Mouse (Mus musculus) intestine, embryonic 16.5 days (tissue): ENCODE measurements around the gene Pofut1. TPM values are rescaled to one million over a fixed set of nuclear protein-coding genes. Genes with fewer than 3 reads are reported as not detected.

ENCODE experiments used
- ATAC-seq: fragments of 200-750 bp; cut with Nextera tagmentation; 2 replicates; pipeline ENCODE4 v1.8.0; 2017; ENCODE audit warnings: moderate TSS enrichment, moderate library complexity
- H3K27ac ChIP-seq: fragments of 300-500 bp; sonication (generic); 2 replicates; pipeline ENCODE4 v1.5.1; 2014; ENCODE audit warnings: mild to moderate bottlenecking, low read length
- H3K27me3 ChIP-seq: fragments of 300-500 bp; sonication (generic); replicated peaks from 2 replicates; pipeline ENCODE4 v1.6.1; 2014; ENCODE audit warnings: low read length, control low read depth, mixed read lengths; ENCODE audit not compliant: control insufficient read depth, insufficient read depth
- H3K36me3 ChIP-seq: fragments of 300-500 bp; sonication (generic); 2 replicates; pipeline ENCODE4 v1.6.1; 2014; ENCODE audit warnings: low read length, control low read depth; ENCODE audit not compliant: control insufficient read depth, insufficient read depth
- H3K4me1 ChIP-seq: fragments of 300-500 bp; sonication (generic); 2 replicates; pipeline ENCODE4 v1.6.1; 2014; ENCODE audit warnings: low read length, control low read depth, mixed read lengths; ENCODE audit not compliant: control insufficient read depth, insufficient read depth
- H3K4me2 ChIP-seq: fragments of 300-500 bp; sonication (generic); 2 replicates; pipeline ENCODE4 v1.6.1; 2014; ENCODE audit warnings: low read depth, low read length, control low read depth
- H3K4me3 ChIP-seq: fragments of 300-500 bp; sonication (generic); 2 replicates; pipeline ENCODE4 v1.5.1; 2014; ENCODE audit warnings: mild to moderate bottlenecking, low read length
- H3K9ac ChIP-seq: fragments of 300-500 bp; sonication (generic); 2 replicates; pipeline ENCODE4 v1.6.1; 2014; ENCODE audit warnings: low read depth, low read length
- H3K9me3 ChIP-seq: fragments of 300-500 bp; sonication (generic); 2 replicates; pipeline ENCODE4 v1.6.1; 2016; ENCODE audit warnings: low read length, control low read depth; ENCODE audit not compliant: control insufficient read depth
- WGBS: fragments of 180-500 bp; shearing (Covaris S2); extraction: QIAGEN DNeasy Blood & Tissue Kit; methylation state at CpG from one replicate; pipeline ENCODE4 v1.1.7; 2014; 5-methylcytosine and 5-hydroxymethylcytosine counted together
- polyA plus RNA-seq: library from polyadenylated mRNA; unstranded; fragments of >200 nt; fragmentation: Nextera tagmentation; extraction: Ambion mirVana; gene quantifications from 2 replicates; pipeline ENCODE4 v1.2.1, GENCODE M21; 2015

Pofut1 gene
- polyA plus RNA-seq, 1 experiment from 2014 or later = 13.3 TPM

- no peak overlapping the region for H3K4me2 ChIP-seq
- peak overlapping the region; percentile 39 for H3K27ac ChIP-seq
- WGBS = 62% methylated on average over 6 of the region's 6 CpGs
- H3K9me3 ChIP-seq = no peaks in the 10 kb centered on the region
- H3K27me3 ChIP-seq = no peaks in the 10 kb centered on the region
- no peak for ATAC-seq
- H3K4me1 ChIP-seq = peaks cover 3% of the 10 kb centered on the region; the same call in 1 of the 2 replicates
- H3K4me3 ChIP-seq = no peak overlapping the region
- H3K9ac ChIP-seq = no peak overlapping the region
- H3K36me3 ChIP-seq = no peaks in the 10 kb centered on the region
These were observed 26.5 kb upstream of the Pofut1 start for GRCm38 (mm10) chr2:153214771-153215259.

GRCm38 (mm10) chr2:153215421-153215820, 25.9 kb upstream of the Pofut1 start:
- H3K4me3 ChIP-seq = no peak overlapping the region
- no peak overlapping the region for H3K9ac ChIP-seq
- no peaks in the 10 kb centered on the region for H3K27me3 ChIP-seq
- ATAC-seq = no peak
- H3K4me2 ChIP-seq = no peak overlapping the region
- H3K27ac ChIP-seq = peak overlapping the region; percentile 39; the same call in 1 of the 2 replicates
- no peaks in the 10 kb centered on the region for H3K9me3 ChIP-seq
- WGBS = 89% methylated on average over 4 of the region's 4 CpGs
- peaks cover 3% of the 10 kb centered on the region; the same call in 1 of the 2 replicates for H3K4me1 ChIP-seq
- no peaks in the 10 kb centered on the region for H3K36me3 ChIP-seq

- no peaks in the 10 kb centered on the region for H3K9me3 ChIP-seq
- 67% methylated on average over 10 of the region's 10 CpGs for WGBS
- peaks cover 3% of the 10 kb centered on the region; the same call in 1 of the 2 replicates for H3K4me1 ChIP-seq
- ATAC-seq = peak; percentile 72
- peak overlapping the region; percentile 43; the same call in 1 of the 2 replicates for H3K9ac ChIP-seq
- peak overlapping the region; percentile 94 for H3K27ac ChIP-seq
- no peaks in the 10 kb centered on the region for H3K36me3 ChIP-seq
- no peak overlapping the region; the same call in 1 of the 2 replicates for H3K4me2 ChIP-seq
- no peaks in the 10 kb centered on the region for H3K27me3 ChIP-seq
- H3K4me3 ChIP-seq = no peak overlapping the region
These were observed 23.4 kb upstream of the Pofut1 start for GRCm38 (mm10) chr2:153217826-153218340.

DNA sequence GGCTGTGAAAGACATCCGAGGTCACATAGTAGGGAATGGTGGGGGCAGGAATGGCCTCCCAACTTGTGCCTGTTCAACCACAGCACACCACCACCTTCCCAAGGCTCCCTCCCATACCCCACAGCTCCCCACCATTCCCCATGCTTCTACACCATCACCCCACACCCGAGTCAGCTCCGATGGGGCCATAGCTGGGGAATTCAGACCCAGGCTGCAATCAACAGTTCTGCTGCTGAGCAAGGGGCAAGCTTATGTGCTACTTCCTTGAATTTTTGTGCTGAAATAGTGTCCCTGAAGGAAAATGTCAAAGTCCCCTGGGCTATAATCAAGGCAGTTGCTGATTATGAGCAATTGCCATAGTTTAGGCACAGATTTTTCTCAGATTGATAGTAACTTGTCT, 22.8 kb upstream of the Pofut1 start:
- Histone ChIP-seq H3K4me2 (no peak overlapping the region; the same call in 1 of the 2 replicates), H3K4me3 (no peak overlapping the region), H3K27ac (peak overlapping the region; percentile 94), H3K9me3 (no peaks in the 10 kb centered on the region), H3K4me1 (peaks cover 3% of the 10 kb centered on the region; the same call in 1 of the 2 replicates), H3K36me3 (no peaks in the 10 kb centered on the region), H3K9ac (peak overlapping the region; percentile 43), H3K27me3 (no peaks in the 10 kb centered on the region)
- WGBS = 38% methylated on average over 3 of the region's 3 CpGs
- ATAC-seq = peak; percentile 94

DNA sequence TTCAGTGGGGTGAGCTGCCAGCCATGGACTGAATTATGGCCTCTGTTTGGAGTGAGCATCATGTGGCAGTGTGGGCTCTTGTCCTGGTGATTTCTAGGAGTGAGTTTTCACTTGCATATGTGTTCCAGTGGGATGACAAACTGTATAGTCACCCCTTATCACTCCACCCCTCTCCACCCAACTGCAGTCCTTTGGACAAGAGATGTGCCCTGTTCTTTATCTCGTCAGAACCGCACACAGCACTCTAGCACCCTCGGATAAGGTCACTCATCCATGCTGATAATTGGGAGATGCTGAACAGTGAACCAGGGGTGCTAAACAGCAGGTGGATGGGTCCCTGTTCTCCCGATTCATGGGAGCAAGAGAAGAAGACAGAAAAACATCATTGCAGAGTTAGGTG, 19.7 kb upstream of the Pofut1 start:
- peaks cover 14% of the 10 kb centered on the region for H3K4me1 ChIP-seq

GRCm38 (mm10) chr2:153222130-153222529, 19.2 kb upstream of the Pofut1 start:
- H3K9me3 ChIP-seq = no peaks in the 10 kb centered on the region
- no peaks in the 10 kb centered on the region for H3K27me3 ChIP-seq
- H3K9ac ChIP-seq = no peak overlapping the region
- H3K4me1 ChIP-seq = peaks cover 14% of the 10 kb centered on the region
- H3K27ac ChIP-seq = no peak overlapping the region
- no peaks in the 10 kb centered on the region for H3K36me3 ChIP-seq
- H3K4me3 ChIP-seq = no peak overlapping the region
- no peak for ATAC-seq
- no peak overlapping the region for H3K4me2 ChIP-seq

More for the DNA sequence above, 19.7 kb upstream of the Pofut1 start:
- H3K9ac ChIP-seq = no peak overlapping the region
- no peak overlapping the region for H3K4me3 ChIP-seq
- no peak overlapping the region for H3K27ac ChIP-seq
- H3K27me3 ChIP-seq = no peaks in the 10 kb centered on the region
- H3K36me3 ChIP-seq = no peaks in the 10 kb centered on the region
- H3K9me3 ChIP-seq = no peaks in the 10 kb centered on the region
- H3K4me2 ChIP-seq = no peak overlapping the region
- no peak for ATAC-seq
- WGBS = 80% methylated on average over 4 of the region's 4 CpGs

- no peaks in the 10 kb centered on the region for H3K9me3 ChIP-seq
- 96% methylated on average over 2 of the region's 2 CpGs for WGBS
These were observed 18.8 kb upstream of the Pofut1 start for GRCm38 (mm10) chr2:153222566-153222965.

DNA sequence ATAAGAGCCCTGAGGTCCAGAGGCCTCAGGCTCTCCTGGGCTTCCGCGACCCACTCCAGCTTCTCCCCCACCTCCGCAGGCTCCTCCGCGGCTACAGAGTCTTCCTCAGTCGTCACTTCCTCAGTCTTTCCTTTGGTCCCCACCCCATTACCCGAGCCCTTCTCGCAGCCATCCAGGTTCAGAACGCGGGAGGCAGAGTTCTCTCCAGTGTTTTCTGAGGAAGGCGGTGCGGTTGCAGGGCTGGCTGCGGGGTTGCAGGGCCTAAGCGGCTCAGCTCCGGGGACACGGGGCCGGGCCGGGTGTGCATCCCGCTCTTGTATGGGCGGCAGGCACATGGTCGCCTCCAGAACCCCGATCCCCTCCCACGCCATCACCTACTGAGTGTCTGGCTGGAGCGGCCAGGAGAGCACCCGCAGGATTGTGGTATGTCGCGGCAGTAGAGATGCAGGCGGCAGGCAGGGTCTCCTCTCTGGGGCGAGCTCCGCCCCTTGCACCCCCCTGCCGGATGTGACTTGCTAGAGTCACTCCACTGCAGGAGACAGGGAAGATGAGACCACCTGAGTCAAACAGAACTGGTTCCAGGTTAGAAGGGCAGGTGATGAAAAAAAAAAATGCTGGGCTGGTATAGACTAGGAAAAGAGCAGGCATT, 16.3 kb upstream of the Pofut1 start, which contains the start of gene Tspyl3:
TSS of gene Tspyl3 (minus strand) at position 496 of the 649 bp plus-strand sequence.
- Histone ChIP-seq H3K4me2 (peak within 1 kb of the TSS; percentile 77), H3K36me3 (peaks cover 11% of the 10 kb centered on the region), H3K27me3 (no peaks in the 10 kb centered on the region), H3K9ac (peak within 1 kb of the TSS; percentile 79), H3K9me3 (no peaks in the 10 kb centered on the region), H3K27ac (peak within 1 kb of the TSS; percentile 79), H3K4me1 (peaks cover 14% of the 10 kb centered on the region), H3K4me3 (peak within 1 kb of the TSS; percentile 58)
- ATAC-seq = peak; percentile 41
- 1% methylated on average over 31 of the region's 31 CpGs for WGBS

More at GRCm38 (mm10) chr2:153222566-153222965, 18.8 kb upstream of the Pofut1 start:
- H3K4me3 ChIP-seq = no peak overlapping the region
- H3K4me2 ChIP-seq = no peak overlapping the region
- H3K27ac ChIP-seq = no peak overlapping the region
- peaks cover 14% of the 10 kb centered on the region for H3K4me1 ChIP-seq
- no peaks in the 10 kb centered on the region for H3K36me3 ChIP-seq
- H3K27me3 ChIP-seq = no peaks in the 10 kb centered on the region
- no peak for ATAC-seq
- H3K9ac ChIP-seq = no peak overlapping the region

DNA sequence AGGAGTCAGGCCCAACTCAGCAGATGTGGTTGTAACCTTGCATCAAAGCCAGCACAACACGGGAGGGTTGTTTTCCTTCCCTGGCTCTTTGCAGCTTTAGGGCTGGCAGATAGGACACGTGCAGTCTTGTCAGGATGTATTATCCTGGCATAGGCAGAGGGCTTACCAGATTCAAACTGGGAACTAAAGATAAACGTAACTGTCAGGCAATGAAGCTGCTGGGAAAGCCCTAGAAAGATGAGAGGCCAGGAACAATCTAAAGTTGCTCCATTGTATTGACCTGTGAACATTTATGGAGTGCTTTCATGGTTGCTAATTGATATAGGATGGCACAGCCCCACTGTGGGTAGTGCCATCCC, 15.8 kb upstream of the Pofut1 start:
- Histone ChIP-seq H3K4me3 (peak overlapping the region; percentile 58), H3K36me3 (peaks cover 13% of the 10 kb centered on the region), H3K4me1 (peaks cover 14% of the 10 kb centered on the region), H3K9me3 (no peaks in the 10 kb centered on the region), H3K27ac (peak overlapping the region; percentile 79), H3K9ac (peak overlapping the region; percentile 79), H3K27me3 (no peaks in the 10 kb centered on the region), H3K4me2 (peak overlapping the region; percentile 77)
- ATAC-seq = peak; percentile 25; the same call in 1 of the 2 replicates
- 5% methylated on average over 3 of the region's 3 CpGs for WGBS
